Mouse (Mus musculus) heart, postnatal 0 days (tissue): Measurements from ENCODE around the gene Smim1. TPM values are rescaled to one million over a fixed set of nuclear protein-coding genes. Genes with fewer than 3 reads are reported as not detected.
A peak's percentile ranks its signal among the peaks of the same experiment; 100 is the strongest.

Experiments used
- ATAC-seq: fragments of 200-750 bp; cut with Nextera tagmentation; 2 replicates; pipeline ENCODE4 v1.8.0; 2017; ENCODE audit warnings: low read depth, moderate number of reproducible peaks, moderate library complexity; ENCODE audit not compliant: insufficient read depth
- DNase-seq: peaks from one replicate; pipeline ENCODE4 v3.0.0-alpha.2; 2016; ENCODE audit warnings: low spot score
- H3K27ac ChIP-seq: fragments of 300-500 bp; sonication (generic); 2 replicates; pipeline ENCODE4 v1.5.1; 2014; ENCODE audit warnings: low read depth, mild to moderate bottlenecking
- H3K27me3 ChIP-seq: fragments of 300-500 bp; sonication (generic); 2 replicates; pipeline ENCODE4 v1.6.1; 2014; ENCODE audit warnings: low read length, mixed read lengths; ENCODE audit not compliant: control insufficient read depth, insufficient read depth
- H3K36me3 ChIP-seq: fragments of 300-500 bp; sonication (generic); replicated peaks from 2 replicates; pipeline ENCODE4 v1.6.1; 2014; ENCODE audit warnings: low read length, mixed read lengths; ENCODE audit not compliant: control insufficient read depth, insufficient read depth
- H3K4me1 ChIP-seq: fragments of 300-500 bp; sonication (generic); 2 replicates; pipeline ENCODE4 v1.6.1; 2014; ENCODE audit warnings: antibody characterized with exemption; ENCODE audit not compliant: control insufficient read depth, insufficient read depth
- H3K4me2 ChIP-seq: fragments of 300-500 bp; sonication (generic); 2 replicates; pipeline ENCODE4 v1.6.1; 2014; ENCODE audit warnings: low read depth, mild to moderate bottlenecking, low read length, moderate library complexity
- H3K4me3 ChIP-seq: fragments of 300-500 bp; sonication (generic); 2 replicates; pipeline ENCODE4 v1.5.1; 2014; ENCODE audit warnings: low read depth, low read length
- H3K9ac ChIP-seq: fragments of 300-500 bp; sonication (generic); replicated peaks from 2 replicates; pipeline ENCODE4 v1.6.1; 2014; ENCODE audit warnings: low read depth, low read length, mixed read lengths
- H3K9me3 ChIP-seq: fragments of 300-500 bp; sonication (generic); replicated peaks from 2 replicates; pipeline ENCODE4 v1.6.1; 2016; ENCODE audit warnings: low read length; ENCODE audit not compliant: control insufficient read depth
- CTCF ChIP-seq: IDR thresholded peaks from 2 replicates; pipeline ENCODE4 v1.5.1; 2016; ENCODE audit warnings: antibody characterized with exemption, control low read depth, low read depth
- EP300 ChIP-seq: IDR thresholded peaks from 2 replicates; pipeline ENCODE4 v1.6.1; 2016; ENCODE audit warnings: antibody characterized with exemption, low read depth
- WGBS: fragments of 180-500 bp; shearing (Covaris S2); extraction: QIAGEN DNeasy Blood & Tissue Kit; methylation state at CpG from one replicate; pipeline ENCODE4 v1.1.7; 2014; 5-methylcytosine and 5-hydroxymethylcytosine counted together
- polyA plus RNA-seq: library from polyadenylated mRNA; unstranded; fragments of >200 nt; fragmentation: Nextera tagmentation; extraction: Ambion mirVana; gene quantifications from 2 replicates; pipeline ENCODE4 v1.2.1, GENCODE M21; 2015
- total RNA-seq: library from RNA; depleted of rRNA; stranded (reverse); fragments of >200 nt; gene quantifications from 2 replicates; pipeline ENCODE4 v1.2.3, GENCODE M21; 2014; ENCODE audit warnings: low replicate concordance

Gene Smim1
- total and polyA plus RNA-seq, 2 experiments from 2014 or later: 15.9 to 23.8 TPM

DNA sequence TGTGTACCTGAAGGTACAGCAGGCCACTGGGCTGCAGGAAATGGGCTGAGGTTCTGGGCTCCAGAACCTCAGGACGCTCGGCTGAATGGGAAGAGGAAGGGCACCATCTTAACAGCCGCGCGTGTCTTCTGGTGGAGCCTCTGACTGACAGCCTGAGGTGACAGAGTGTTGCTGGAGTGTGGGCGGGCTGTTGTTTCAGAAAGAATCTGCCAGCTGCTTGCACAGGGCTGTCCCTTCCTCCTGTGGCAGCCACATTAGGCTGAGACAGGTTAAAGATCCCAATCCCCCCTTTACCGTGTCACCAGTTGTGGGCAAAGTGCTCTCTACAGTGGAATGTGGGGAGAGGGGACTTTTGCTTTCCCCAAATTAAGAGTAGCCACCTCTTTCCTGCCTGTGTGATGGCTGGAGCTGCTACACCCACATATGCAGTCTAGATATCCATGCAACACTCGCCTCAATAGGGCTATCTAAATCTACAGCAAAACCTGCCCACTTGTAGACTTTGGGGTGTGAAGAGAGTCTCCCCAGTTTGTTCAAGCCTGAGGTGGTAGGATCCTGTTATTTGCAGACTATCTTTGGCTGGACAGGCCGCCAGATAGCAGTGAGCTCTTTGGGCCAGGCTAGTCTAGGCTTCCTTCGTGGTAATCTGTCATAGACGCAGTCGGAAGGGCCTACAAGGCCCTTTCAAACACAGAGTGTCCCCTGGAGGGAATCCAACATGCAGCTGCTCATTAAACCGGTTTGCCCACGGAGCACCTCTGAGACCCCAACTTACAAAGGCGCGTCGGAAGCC is 1.1 kb downstream of the Smim1 start:
- Histone ChIP-seq H3K36me3 (peaks cover 19% of the 10 kb centered on the region), H3K4me3 (peak overlapping the region; percentile 53), H3K4me1 (peaks cover 10% of the 10 kb centered on the region), H3K9ac (0 out of 2 replicates have a peak overlapping the region, but pooled peaks have one; percentile 58), H3K9me3 (no peaks in the 10 kb centered on the region), H3K4me2 (peak overlapping the region; percentile 78), H3K27ac (peak overlapping the region; percentile 32), H3K27me3 (0 out of 2 replicates have a peak, but pooled peaks cover 9% of the 10 kb centered on the region)
- WGBS: 27% methylated on average over 17 of the region's 17 CpGs
- ATAC-seq (no peak), DNase-seq (no peak)
- TF ChIP-seq EP300: no peak
- no peak for TF ChIP-seq CTCF

DNA sequence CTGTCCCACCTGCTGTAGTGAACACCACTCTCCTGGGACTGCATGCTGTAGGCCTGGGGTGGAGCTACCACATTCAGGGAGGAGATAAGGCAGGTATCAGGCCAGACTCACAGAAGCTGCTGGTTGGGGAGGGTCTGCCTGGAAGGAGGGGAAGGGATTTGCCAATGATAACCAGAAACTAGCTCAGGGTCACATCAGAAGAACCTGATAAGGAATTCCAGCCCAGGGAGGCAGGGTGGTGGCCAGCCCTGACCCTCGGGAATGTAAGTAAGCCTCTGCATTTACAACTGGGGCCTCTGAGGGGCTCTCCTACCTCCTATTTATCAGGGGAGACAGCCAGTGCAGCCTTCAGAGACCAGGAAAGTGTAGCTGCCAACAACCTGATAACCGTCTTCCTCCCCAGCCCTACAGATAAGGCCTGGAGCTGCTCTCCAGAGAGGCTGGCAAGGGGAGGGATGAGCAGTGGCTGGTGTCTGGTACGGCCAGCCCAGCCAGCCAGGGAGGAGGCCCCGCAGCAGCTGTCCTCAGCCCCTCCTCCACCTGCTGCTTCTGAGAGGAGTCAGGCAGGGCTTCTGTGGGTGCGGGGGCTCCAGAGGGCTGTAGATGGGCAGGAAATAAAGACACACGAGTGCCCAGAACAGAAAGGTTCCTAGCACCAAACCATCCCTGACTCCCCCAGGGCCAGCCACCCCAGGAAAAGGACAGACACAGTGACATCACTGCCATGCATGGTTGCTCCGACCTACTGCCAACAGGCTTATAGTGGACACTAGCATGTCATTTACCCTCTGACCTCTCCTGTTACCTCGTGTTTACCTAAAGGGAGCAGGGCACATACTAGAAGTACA is 2.1 kb downstream of the Smim1 start:
- no peak for TF ChIP-seq CTCF
- TF ChIP-seq EP300: no peak
- DNase-seq (no peak), ATAC-seq (0 out of 2 replicates have a peak, but pooled peaks have one; percentile 10)
- peak overlapping the region; percentile 78 for H3K4me2 ChIP-seq
- H3K9ac ChIP-seq: no peak overlapping the region
- H3K27me3 ChIP-seq: 0 out of 2 replicates have a peak, but pooled peaks cover 9% of the 10 kb centered on the region
- WGBS: 10% methylated on average over 8 of the region's 8 CpGs
- no peak overlapping the region for H3K27ac ChIP-seq
- peaks cover 29% of the 10 kb centered on the region for H3K36me3 ChIP-seq
- H3K9me3 ChIP-seq: no peaks in the 10 kb centered on the region
- H3K4me1 ChIP-seq: peaks cover 10% of the 10 kb centered on the region
- no peak overlapping the region for H3K4me3 ChIP-seq

DNA sequence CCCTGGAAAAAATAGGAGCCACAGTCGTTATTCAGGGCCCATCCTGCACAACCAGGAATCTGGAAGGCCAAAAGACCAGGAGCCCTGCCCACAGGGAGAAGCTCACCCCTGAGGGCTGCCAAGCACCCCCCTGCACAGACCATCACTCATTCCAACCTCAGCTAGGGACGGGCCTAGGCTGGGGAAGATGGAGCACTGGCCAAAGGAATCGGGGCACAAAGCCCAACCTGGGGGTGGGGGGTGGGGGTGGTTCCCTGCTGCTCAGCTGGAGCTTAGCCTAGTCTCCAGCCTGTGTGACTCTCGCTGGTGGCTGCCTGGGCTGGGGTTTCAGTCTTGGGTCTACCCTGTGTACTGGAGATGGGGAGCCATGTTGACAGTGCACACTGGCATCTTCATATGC is 3.2 kb downstream of the Smim1 start:
- peaks cover 10% of the 10 kb centered on the region for H3K4me1 ChIP-seq
- no peak overlapping the region for H3K9ac ChIP-seq
- TF ChIP-seq CTCF: no peak
- no peak for TF ChIP-seq EP300
- 0 out of 2 replicates have a peak, but pooled peaks cover 9% of the 10 kb centered on the region for H3K27me3 ChIP-seq
- DNase-seq (no peak), ATAC-seq (no peak)
- H3K36me3 ChIP-seq: peaks cover 40% of the 10 kb centered on the region
- H3K27ac ChIP-seq: 0 out of 2 replicates have a peak overlapping the region, but pooled peaks have one; percentile 11
- no peak overlapping the region for H3K4me2 ChIP-seq
- no peaks in the 10 kb centered on the region for H3K9me3 ChIP-seq
- WGBS: 24% methylated on average over 4 of the region's 4 CpGs
- H3K4me3 ChIP-seq: no peak overlapping the region

DNA sequence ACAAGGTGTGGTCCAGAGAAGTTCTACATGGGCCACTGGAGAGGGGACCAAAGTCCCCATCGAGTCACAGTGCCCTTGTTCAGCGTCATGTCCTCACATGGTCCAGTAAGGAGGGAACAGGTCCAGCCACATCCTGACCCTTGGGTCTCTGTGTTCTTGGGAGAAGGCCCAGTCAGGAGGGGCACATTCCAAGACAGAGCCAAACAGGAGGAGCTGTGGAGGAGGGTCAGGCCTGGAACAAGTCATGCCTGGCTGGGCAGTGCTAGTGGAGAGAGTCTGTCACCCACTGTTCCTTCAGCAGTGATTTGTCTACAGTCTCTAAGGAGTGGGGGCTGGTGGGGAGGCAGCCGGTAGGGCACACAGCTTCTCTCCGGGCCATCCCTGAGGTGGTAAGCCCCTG is 3.6 kb downstream of the Smim1 start:
- 0 out of 2 replicates have a peak, but pooled peaks cover 9% of the 10 kb centered on the region for H3K27me3 ChIP-seq
- peaks cover 42% of the 10 kb centered on the region for H3K36me3 ChIP-seq
- TF ChIP-seq CTCF (no peak), EP300 (no peak)
- DNase-seq: no peak
- H3K4me2 ChIP-seq: no peak overlapping the region
- H3K9ac ChIP-seq: no peak overlapping the region
- peaks cover 10% of the 10 kb centered on the region for H3K4me1 ChIP-seq
- H3K4me3 ChIP-seq: no peak overlapping the region
- H3K9me3 ChIP-seq: no peaks in the 10 kb centered on the region
- 78% methylated on average over 4 of the region's 4 CpGs for WGBS
- ATAC-seq: no peak
- 0 out of 2 replicates have a peak overlapping the region, but pooled peaks have one; percentile 11 for H3K27ac ChIP-seq

DNA sequence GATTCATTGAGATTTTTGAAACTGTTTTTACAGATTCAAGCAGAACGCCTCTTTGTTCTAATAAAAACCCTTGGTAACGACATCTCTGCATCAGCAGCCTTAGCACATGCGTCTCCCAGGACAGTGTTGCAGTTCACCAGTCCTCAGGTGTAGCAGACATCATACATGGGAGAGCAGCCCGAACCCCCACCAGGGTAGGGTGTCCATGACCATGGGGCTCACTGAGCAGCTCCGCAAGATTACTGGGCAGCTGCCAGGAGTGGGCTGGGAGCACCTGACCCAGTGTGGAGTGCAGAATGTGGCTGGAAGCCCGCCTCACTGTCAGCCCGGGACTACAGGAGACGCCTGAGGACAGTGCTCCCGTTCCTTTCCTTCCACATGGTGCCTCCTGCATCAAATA is 4.6 kb downstream of the Smim1 start:
- DNase-seq (no peak), ATAC-seq (no peak)
- Histone ChIP-seq H3K4me1 (peaks cover 10% of the 10 kb centered on the region), H3K9ac (no peak overlapping the region), H3K27ac (no peak overlapping the region), H3K4me3 (no peak overlapping the region), H3K9me3 (no peaks in the 10 kb centered on the region), H3K36me3 (peaks cover 51% of the 10 kb centered on the region), H3K27me3 (0 out of 2 replicates have a peak, but pooled peaks cover under 1% of the 10 kb centered on the region), H3K4me2 (no peak overlapping the region)
- 75% methylated on average over 9 of the region's 9 CpGs for WGBS
- no peak for TF ChIP-seq CTCF
- no peak for TF ChIP-seq EP300
